Mouse (Mus musculus): ENCODE measurements at regions not wholly inside any gene's neighbourhood (a gene's known extent, or its start where the extent isn't known, plus 50 kb on each side); places are given as distances from the start of the nearest gene placed in this dataset.

GRCm38 (mm10) chr3:142935949-142936348 lies 54.1 kb upstream of the Pkn2 start:
- no peak for DNase-seq

- no peak for DNase-seq
These were observed 52.5 kb upstream of the Pkn2 start for GRCm38 (mm10) chr3:142934326-142934725.

GRCm38 (mm10) chr3:142933684-142934259 lies 52.0 kb upstream of the Pkn2 start:
- DNase-seq = no peak
